Mouse (Mus musculus) liver, embryonic 13.5 days (tissue): Measurements from ENCODE around the gene Pabpc4. TPM values are rescaled to one million over a fixed set of nuclear protein-coding genes. Genes with fewer than 3 reads are reported as not detected.
"Not testable (repeated sequence)": the region's sequence is repeated elsewhere in the genome, so short reads cannot be mapped to it uniquely, and the experiment has no call there.

ENCODE experiments used
- ATAC-seq: fragments of 200-750 bp; cut with Nextera tagmentation; 2 replicates; pipeline ENCODE4 v1.8.0; 2017; ENCODE audit warnings: low read depth, mild to moderate bottlenecking, moderate number of reproducible peaks, moderate library complexity
- DNase-seq: peaks from one replicate; pipeline ENCODE4 v3.0.0; 2022
- H3K27ac ChIP-seq: fragments of 300-500 bp; sonication (generic); 2 replicates; pipeline ENCODE4 v1.5.1; 2015; ENCODE audit warnings: moderate library complexity, mild to moderate bottlenecking, inconsistent platforms
- H3K27me3 ChIP-seq: fragments of 300-500 bp; sonication (generic); 2 replicates; pipeline ENCODE4 v1.6.1; 2015; ENCODE audit warnings: mild to moderate bottlenecking, inconsistent platforms
- H3K36me3 ChIP-seq: fragments of 300-500 bp; sonication (generic); 2 replicates; pipeline ENCODE4 v1.6.1; 2015; ENCODE audit warnings: mild to moderate bottlenecking, inconsistent platforms
- H3K4me1 ChIP-seq: fragments of 300-500 bp; sonication (generic); replicated peaks from 2 replicates; pipeline ENCODE4 v1.6.1; 2015; ENCODE audit warnings: inconsistent platforms
- H3K4me2 ChIP-seq: fragments of 300-500 bp; sonication (generic); 2 replicates; pipeline ENCODE4 v1.6.1; 2015; ENCODE audit warnings: inconsistent platforms, mild to moderate bottlenecking, moderate library complexity
- H3K4me3 ChIP-seq: fragments of 300-500 bp; sonication (generic); replicated peaks from 2 replicates; pipeline ENCODE4 v1.5.1; 2015; ENCODE audit warnings: mild to moderate bottlenecking, inconsistent platforms
- H3K9ac ChIP-seq: fragments of 300-500 bp; sonication (generic); 2 replicates; pipeline ENCODE4 v1.6.1; 2015; ENCODE audit warnings: mild to moderate bottlenecking, inconsistent platforms
- H3K9me3 ChIP-seq: fragments of 300-500 bp; sonication (generic); replicated peaks from 2 replicates; pipeline ENCODE4 v1.6.1; 2016; ENCODE audit warnings: inconsistent platforms
- WGBS: fragments of 180-500 bp; shearing (Covaris S2); methylation state at CpG from one replicate; pipeline ENCODE4 v1.1.7; 2015; ENCODE audit not compliant: insufficient replicate concordance; 5-methylcytosine and 5-hydroxymethylcytosine counted together
- polyA plus RNA-seq: library from polyadenylated mRNA; unstranded; fragments of >200 nt; fragmentation: Nextera tagmentation; extraction: Ambion mirVana; gene quantifications from 2 replicates; pipeline ENCODE4 v1.2.1, GENCODE M21; 2015

Gene Pabpc4
- polyA plus RNA-seq, 1 experiment from 2014 or later = 100 TPM

GRCm38 (mm10) chr4:123286790-123287189 lies 24.6 kb downstream of the Pabpc4 start:
- peak overlapping the region; percentile 96 for H3K27ac ChIP-seq
- H3K9me3 ChIP-seq = no peaks in the 10 kb centered on the region
- ATAC-seq (peak; percentile 82), DNase-seq (peak; percentile 85)
- peaks cover 82% of the 10 kb centered on the region for H3K36me3 ChIP-seq
- 15% methylated on average over 2 of the region's 2 CpGs for WGBS
- H3K4me3 ChIP-seq = peak overlapping the region; percentile 94
- H3K27me3 ChIP-seq = no peaks in the 10 kb centered on the region
- H3K9ac ChIP-seq = peak overlapping the region; percentile 93
- H3K4me1 ChIP-seq = peaks cover 63% of the 10 kb centered on the region
- peak overlapping the region; percentile 81 for H3K4me2 ChIP-seq

- WGBS = 90% methylated on average over 12 of the region's 12 CpGs
- peaks cover 100% of the 10 kb centered on the region for H3K36me3 ChIP-seq
- peak overlapping the region; percentile 41; the same call in 1 of the 2 replicates for H3K9ac ChIP-seq
- H3K27ac ChIP-seq = peak overlapping the region; percentile 96
- H3K27me3 ChIP-seq = no peaks in the 10 kb centered on the region
- peak overlapping the region; percentile 81 for H3K4me2 ChIP-seq
- peaks cover 61% of the 10 kb centered on the region for H3K4me1 ChIP-seq
- ATAC-seq (no peak), DNase-seq (no peak)
- no peaks in the 10 kb centered on the region for H3K9me3 ChIP-seq
- H3K4me3 ChIP-seq = 0 out of 2 replicates have a peak overlapping the region, but pooled peaks have one; percentile 94
Observed at GRCm38 (mm10) chr4:123289038-123289437, 26.9 kb downstream of the Pabpc4 start.

- H3K4me2 ChIP-seq = no peak overlapping the region
- no peak overlapping the region for H3K4me3 ChIP-seq
- ATAC-seq = no peak
- WGBS = 74% methylated on average over 3 of the region's 3 CpGs
- peaks cover 35% of the 10 kb centered on the region for H3K4me1 ChIP-seq
- no peaks in the 10 kb centered on the region for H3K27me3 ChIP-seq
- H3K9me3 ChIP-seq = no peaks in the 10 kb centered on the region
- DNase-seq = no peak
- H3K36me3 ChIP-seq = peaks cover 100% of the 10 kb centered on the region
- no peak overlapping the region for H3K27ac ChIP-seq
- no peak overlapping the region for H3K9ac ChIP-seq
Observed at GRCm38 (mm10) chr4:123292390-123292789, 30.2 kb downstream of the Pabpc4 start.

GRCm38 (mm10) chr4:123292989-123293388 lies 30.8 kb downstream of the Pabpc4 start:
- no peak for ATAC-seq
- WGBS = 83% methylated on average over 7 of the region's 7 CpGs
- DNase-seq = no peak
- Histone ChIP-seq H3K4me3 (no peak overlapping the region), H3K36me3 (peaks cover 100% of the 10 kb centered on the region), H3K27ac (no peak overlapping the region), H3K4me2 (no peak overlapping the region), H3K9ac (no peak overlapping the region), H3K27me3 (no peaks in the 10 kb centered on the region), H3K4me1 (peaks cover 29% of the 10 kb centered on the region), H3K9me3 (no peaks in the 10 kb centered on the region)

GRCm38 (mm10) chr4:123293661-123294443 lies 31.7 kb downstream of the Pabpc4 start:
- Histone ChIP-seq H3K27ac (no peak overlapping the region), H3K9ac (no peak overlapping the region), H3K4me2 (no peak overlapping the region), H3K9me3 (no peaks in the 10 kb centered on the region), H3K4me3 (no peak overlapping the region), H3K36me3 (peaks cover 99% of the 10 kb centered on the region), H3K27me3 (no peaks in the 10 kb centered on the region), H3K4me1 (peaks cover 23% of the 10 kb centered on the region)
- ATAC-seq (no peak), DNase-seq (no peak)
- WGBS = 78% methylated on average over 7 of the region's 7 CpGs

- peaks cover 11% of the 10 kb centered on the region for H3K4me1 ChIP-seq
- not testable (repeated sequence) for H3K4me3 ChIP-seq, H3K27ac ChIP-seq, DNase-seq, H3K9me3 ChIP-seq, H3K9ac ChIP-seq, H3K27me3 ChIP-seq, ATAC-seq, H3K4me2 ChIP-seq
- H3K36me3 ChIP-seq = peaks cover 99% of the 10 kb centered on the region
- 93% methylated on average over 15 of the region's 15 CpGs for WGBS
Observed at GRCm38 (mm10) chr4:123295026-123295425, 32.9 kb downstream of the Pabpc4 start.

GRCm38 (mm10) chr4:123295516-123296147 lies 33.5 kb downstream of the Pabpc4 start:
- no peak for ATAC-seq
- no peak overlapping the region for H3K9ac ChIP-seq
- no peak overlapping the region for H3K27ac ChIP-seq
- H3K4me3 ChIP-seq = no peak overlapping the region
- H3K27me3 ChIP-seq = no peaks in the 10 kb centered on the region
- H3K9me3 ChIP-seq = no peaks in the 10 kb centered on the region
- no peak overlapping the region for H3K4me2 ChIP-seq
- H3K4me1 ChIP-seq = peaks cover 11% of the 10 kb centered on the region
- no peak for DNase-seq
- WGBS = 92% methylated on average over 21 of the region's 21 CpGs
- H3K36me3 ChIP-seq = peaks cover 99% of the 10 kb centered on the region

GRCm38 (mm10) chr4:123296148-123296534 lies 34.0 kb downstream of the Pabpc4 start:
- Histone ChIP-seq H3K4me2 (no peak overlapping the region), H3K27me3 (no peaks in the 10 kb centered on the region), H3K36me3 (peaks cover 99% of the 10 kb centered on the region), H3K4me1 (peaks cover 11% of the 10 kb centered on the region), H3K27ac (peak overlapping the region; percentile 16; the same call in 1 of the 2 replicates), H3K4me3 (no peak overlapping the region), H3K9me3 (no peaks in the 10 kb centered on the region), H3K9ac (no peak overlapping the region)
- ATAC-seq = no peak
- DNase-seq = no peak
- WGBS = 77% methylated on average over 5 of the region's 5 CpGs

GRCm38 (mm10) chr4:123297195-123297960 lies 35.2 kb downstream of the Pabpc4 start:
- H3K9me3 ChIP-seq = no peaks in the 10 kb centered on the region
- H3K27me3 ChIP-seq = no peaks in the 10 kb centered on the region
- WGBS = 95% methylated on average over 22 of the region's 22 CpGs
- peaks cover 99% of the 10 kb centered on the region for H3K36me3 ChIP-seq
- 0 out of 2 replicates have a peak, but pooled peaks cover 3% of the 10 kb centered on the region for H3K4me1 ChIP-seq
- DNase-seq = no peak
- no peak overlapping the region for H3K4me3 ChIP-seq
- no peak for ATAC-seq
- no peak overlapping the region for H3K27ac ChIP-seq
- H3K4me2 ChIP-seq = no peak overlapping the region
- no peak overlapping the region for H3K9ac ChIP-seq

GRCm38 (mm10) chr4:123298226-123298625 lies 36.1 kb downstream of the Pabpc4 start:
- no peak overlapping the region for H3K4me3 ChIP-seq
- ATAC-seq = no peak
- no peak overlapping the region for H3K4me2 ChIP-seq
- no peak overlapping the region for H3K27ac ChIP-seq
- DNase-seq = no peak
- H3K9me3 ChIP-seq = 0 out of 2 replicates have a peak, but pooled peaks cover 3% of the 10 kb centered on the region
- H3K27me3 ChIP-seq = no peaks in the 10 kb centered on the region
- 80% methylated on average over 4 of the region's 4 CpGs for WGBS
- H3K9ac ChIP-seq = no peak overlapping the region
- H3K36me3 ChIP-seq = peaks cover 99% of the 10 kb centered on the region
- H3K4me1 ChIP-seq = 0 out of 2 replicates have a peak, but pooled peaks cover 3% of the 10 kb centered on the region
